ENCODE assay signal across 27 mouse cellular contexts in genomic region chr9:121560515-121560914, GRCm38 (mm10).
DNase-seq lines count a peak whose midpoint lies in the region; ATAC-seq and TF ChIP-seq lines count a peak whose summit lies in the region.
"Had no signal": no experiment of that assay in that cellular context is flagged by ENCODE, and none has a peak within 500 bp of the region (broad histone marks: within the 10 kb centered on the region; RNA-seq: fewer than 3 reads in every experiment).

No protein-coding gene starts in this region.

- no peak overlapping the region for H3K4me3 ChIP-seq in forebrain, embryonic 11.5 days (ENCODE audit: low read depth, low read length)
- no peak overlapping the region for H3K4me3 ChIP-seq in forebrain, embryonic 10.5 days
- H3K4me3 ChIP-seq in midbrain, postnatal 0 days (ENCODE audit: low read depth, low read length) = no peak overlapping the region
- H3K4me3 ChIP-seq in midbrain, embryonic 11.5 days (ENCODE audit: low read depth, low read length) = no peak overlapping the region
- no peak overlapping the region for H3K4me3 ChIP-seq in forebrain, embryonic 16.5 days (replicated peaks; ENCODE audit: low read length)
- no peak overlapping the region for H3K4me3 ChIP-seq in intestine, embryonic 16.5 days (ENCODE audit: low read length)
- H3K4me3 ChIP-seq: embryonic facial prominence, embryonic 12.5 days; hindbrain, embryonic 10.5 days; midbrain, embryonic 10.5 days had no signal

- H3K27ac ChIP-seq in forebrain, embryonic 11.5 days (ENCODE audit: low read depth, low read length) = peak overlapping the region; percentile 25; the same call in 1 of the 2 replicates
- no peak overlapping the region for H3K27ac ChIP-seq in forebrain, embryonic 10.5 days
- H3K27ac ChIP-seq in midbrain, postnatal 0 days (ENCODE audit: low read depth, low read length) = no peak overlapping the region
- H3K27ac ChIP-seq in midbrain, embryonic 11.5 days (ENCODE audit: low read depth, low read length) = no peak overlapping the region
- H3K27ac ChIP-seq in forebrain, embryonic 16.5 days (ENCODE audit: low read length) = no peak overlapping the region
- H3K27ac ChIP-seq in intestine, embryonic 16.5 days (ENCODE audit: low read length) = no peak overlapping the region
- H3K27ac ChIP-seq: embryonic facial prominence, embryonic 12.5 days; hindbrain, embryonic 10.5 days; liver, embryonic 14.5 days; midbrain, embryonic 10.5 days had no signal

- H3K36me3 ChIP-seq in forebrain, embryonic 11.5 days (ENCODE audit: control insufficient read depth, insufficient read depth, low read length) = no peaks in the 10 kb centered on the region
- no peaks in the 10 kb centered on the region for H3K36me3 ChIP-seq in forebrain, embryonic 10.5 days (replicated peaks)
- no peaks in the 10 kb centered on the region for H3K36me3 ChIP-seq in midbrain, postnatal 0 days (ENCODE audit: insufficient read depth, low read length)
- H3K36me3 ChIP-seq in midbrain, embryonic 11.5 days (ENCODE audit: control insufficient read depth, insufficient read depth, low read length) = no peaks in the 10 kb centered on the region
- no peaks in the 10 kb centered on the region for H3K36me3 ChIP-seq in forebrain, embryonic 16.5 days (ENCODE audit: control insufficient read depth, insufficient read depth)
- H3K36me3 ChIP-seq in intestine, embryonic 16.5 days (ENCODE audit: control insufficient read depth, insufficient read depth, low read length) = no peaks in the 10 kb centered on the region
- H3K36me3 ChIP-seq: embryonic facial prominence, embryonic 12.5 days; hindbrain, embryonic 10.5 days; midbrain, embryonic 10.5 days had no signal

- peak; percentile 49; the same call in 1 of the 2 replicates for ATAC-seq in forebrain, embryonic 11.5 days (replicated peaks; ENCODE audit: low FRiP score)
- ATAC-seq in midbrain, postnatal 0 days (ENCODE audit: low FRiP score) = no peak
- ATAC-seq in midbrain, embryonic 11.5 days (ENCODE audit: low FRiP score) = no peak
- peak; percentile 85 for ATAC-seq in forebrain, embryonic 16.5 days
- ATAC-seq in intestine, embryonic 16.5 days = no peak

- no peak overlapping the region for H3K9ac ChIP-seq in forebrain, embryonic 11.5 days (ENCODE audit: low read length)
- no peak overlapping the region for H3K9ac ChIP-seq in midbrain, postnatal 0 days (replicated peaks; ENCODE audit: low read length, poor library complexity, severe bottlenecking)
- no peak overlapping the region for H3K9ac ChIP-seq in midbrain, embryonic 11.5 days (ENCODE audit: low read length)
- H3K9ac ChIP-seq in forebrain, embryonic 16.5 days (replicated peaks; ENCODE audit: low read depth, low read length) = no peak overlapping the region
- H3K9ac ChIP-seq in intestine, embryonic 16.5 days (ENCODE audit: low read depth, low read length) = no peak overlapping the region
- H3K9ac ChIP-seq: embryonic facial prominence, embryonic 12.5 days; liver, embryonic 14.5 days had no signal

- no peaks in the 10 kb centered on the region for H3K9me3 ChIP-seq in forebrain, embryonic 11.5 days (ENCODE audit: control insufficient read depth, low read length)
- H3K9me3 ChIP-seq in forebrain, embryonic 10.5 days = no peaks in the 10 kb centered on the region
- no peaks in the 10 kb centered on the region for H3K9me3 ChIP-seq in midbrain, postnatal 0 days (ENCODE audit: low read length)
- no peaks in the 10 kb centered on the region for H3K9me3 ChIP-seq in midbrain, embryonic 11.5 days (ENCODE audit: control insufficient read depth, low read length)
- no peaks in the 10 kb centered on the region for H3K9me3 ChIP-seq in forebrain, embryonic 16.5 days (ENCODE audit: control insufficient read depth, low read length)
- H3K9me3 ChIP-seq in intestine, embryonic 16.5 days (ENCODE audit: control insufficient read depth, low read length) = no peaks in the 10 kb centered on the region
- H3K9me3 ChIP-seq: embryonic facial prominence, embryonic 12.5 days; hindbrain, embryonic 10.5 days; midbrain, embryonic 10.5 days had no signal

- no peak for DNase-seq in forebrain, embryonic 11.5 days (ENCODE audit: low spot score)
- DNase-seq in forebrain, embryonic 10.5 days (ENCODE audit: extremely low spot score, low spot score) = no peak
- peak; percentile 4 for DNase-seq in midbrain, postnatal 0 days (ENCODE audit: low spot score)
- no peak for DNase-seq in midbrain, embryonic 11.5 days (ENCODE audit: low spot score, missing footprints)
- no peak for DNase-seq in layer of hippocampus, adult 11-12 months (ENCODE audit: low spot score)
- DNase-seq in kidney, adult 18-20 months = no peak
- DNase-seq: adrenal gland, postnatal 14 days; cerebellum, adult 11-12 months; cerebellum, adult 9-11 months; embryo, embryonic 11 days; heart, postnatal 14 days; kidney, adult 11 months; kidney, postnatal 4 days; layer of hippocampus, postnatal 36 days; liver; lung, adult 2 months; lung, postnatal 10 days; right cerebral cortex, postnatal 25 days; spleen, adult 18-20 months; thymus, adult 18-20 months; thymus, postnatal 36 days had no signal

- peaks cover 4% of the 10 kb centered on the region for H3K4me1 ChIP-seq in forebrain, embryonic 11.5 days (replicated peaks; ENCODE audit: control insufficient read depth, insufficient read depth, low read length)
- H3K4me1 ChIP-seq in forebrain, embryonic 10.5 days = peaks cover 23% of the 10 kb centered on the region
- H3K4me1 ChIP-seq in midbrain, postnatal 0 days (ENCODE audit: insufficient read depth, low read length) = peaks cover 4% of the 10 kb centered on the region; the same call in 1 of the 2 replicates
- peaks cover 3% of the 10 kb centered on the region; the same call in 1 of the 2 replicates for H3K4me1 ChIP-seq in midbrain, embryonic 11.5 days (ENCODE audit: control insufficient read depth, insufficient read depth, low read length)
- H3K4me1 ChIP-seq in forebrain, embryonic 16.5 days (replicated peaks; ENCODE audit: control insufficient read depth, insufficient read depth, low read length) = peaks cover 20% of the 10 kb centered on the region
- H3K4me1 ChIP-seq in intestine, embryonic 16.5 days (ENCODE audit: control insufficient read depth, insufficient read depth, low read length) = peaks cover 7% of the 10 kb centered on the region; the same call in 1 of the 2 replicates
- H3K4me1 ChIP-seq: embryonic facial prominence, embryonic 12.5 days had no signal

- no peak for TF ChIP-seq CTCF in midbrain, postnatal 0 days (IDR thresholded peaks at IDR 0.05)

- H3K4me2 ChIP-seq in forebrain, embryonic 11.5 days (ENCODE audit: low read depth, low read length, severe bottlenecking) = no peak overlapping the region
- no peak overlapping the region for H3K4me2 ChIP-seq in midbrain, postnatal 0 days (ENCODE audit: low read depth, low read length, poor library complexity, severe bottlenecking)
- no peak overlapping the region for H3K4me2 ChIP-seq in midbrain, embryonic 11.5 days
- no peak overlapping the region for H3K4me2 ChIP-seq in forebrain, embryonic 16.5 days (ENCODE audit: low read length)
- H3K4me2 ChIP-seq in intestine, embryonic 16.5 days (ENCODE audit: low read depth, low read length) = no peak overlapping the region
- H3K4me2 ChIP-seq: embryonic facial prominence, embryonic 12.5 days had no signal

- H3K27me3 ChIP-seq in forebrain, embryonic 11.5 days (ENCODE audit: control insufficient read depth, insufficient read depth, low read length) = no peaks in the 10 kb centered on the region
- H3K27me3 ChIP-seq in forebrain, embryonic 10.5 days (ENCODE audit: poor library complexity, severe bottlenecking) = no peaks in the 10 kb centered on the region; the same call in 1 of the 2 replicates
- no peaks in the 10 kb centered on the region for H3K27me3 ChIP-seq in midbrain, postnatal 0 days (ENCODE audit: insufficient read depth, low read length)
- H3K27me3 ChIP-seq in midbrain, embryonic 11.5 days (ENCODE audit: control insufficient read depth, insufficient read depth, low read length) = no peaks in the 10 kb centered on the region
- H3K27me3 ChIP-seq in forebrain, embryonic 16.5 days (replicated peaks; ENCODE audit: control insufficient read depth, insufficient read depth, low read length) = no peaks in the 10 kb centered on the region
- H3K27me3 ChIP-seq in intestine, embryonic 16.5 days (replicated peaks; ENCODE audit: control insufficient read depth, insufficient read depth, low read length) = no peaks in the 10 kb centered on the region
- H3K27me3 ChIP-seq: embryonic facial prominence, embryonic 12.5 days had no signal

- 50% methylated on average over 7 of the region's 7 CpGs for WGBS in forebrain, embryonic 11.5 days
- WGBS in forebrain, embryonic 10.5 days = 71% methylated on average over 7 of the region's 7 CpGs
- 54% methylated on average over 7 of the region's 7 CpGs for WGBS in midbrain, postnatal 0 days
- whole genome bisulfite sequencing in midbrain, embryonic 11.5 days = 81% methylated on average over 7 of the region's 7 CpGs
- 9% methylated on average over 7 of the region's 7 CpGs for WGBS in forebrain, embryonic 16.5 days
- 76% methylated on average over 7 of the region's 7 CpGs for WGBS in intestine, embryonic 16.5 days

Comparison
In these comparisons a context has a peak if more than half of its experiments do, and no peak if none do; other contexts are left out.
1. ATAC-seq: peak in forebrain, embryonic 11.5 days (single experiment) and forebrain, embryonic 16.5 days (single experiment); none in midbrain, postnatal 0 days (single experiment), midbrain, embryonic 11.5 days (single experiment) and intestine, embryonic 16.5 days (single experiment).